Mouse (Mus musculus): ENCODE data around the gene Cntn5. TPM values are rescaled to one million over a fixed set of nuclear protein-coding genes. Genes with fewer than 3 reads are reported as not detected.

The Cntn5 gene
- total and polyA plus RNA-seq, 2 experiments from 2014 or later: 23.7 to 24.8 TPM

GRCm38 (mm10) chr9:10856204-10856892 lies 48.2 kb downstream of the Cntn5 start:
- no peak for ATAC-seq (ENCODE audit: low FRiP score)

GRCm38 (mm10) chr9:10816711-10817110 lies 87.9 kb downstream of the Cntn5 start:
- no peak overlapping the region for H3K4me2 ChIP-seq (ENCODE audit: low read depth, low read length, poor library complexity, severe bottlenecking)
- ATAC-seq (ENCODE audit: low FRiP score): no peak
- H3K27me3 ChIP-seq (ENCODE audit: insufficient read depth, low read length): no peaks in the 10 kb centered on the region
- no peak overlapping the region for H3K4me3 ChIP-seq (ENCODE audit: low read depth, low read length)
- H3K36me3 ChIP-seq (ENCODE audit: insufficient read depth, low read length): no peaks in the 10 kb centered on the region
- no peaks in the 10 kb centered on the region for H3K9me3 ChIP-seq (ENCODE audit: low read length)
- no peaks in the 10 kb centered on the region for H3K4me1 ChIP-seq (ENCODE audit: insufficient read depth, low read length)
- DNase-seq (ENCODE audit: low spot score): no peak
- H3K27ac ChIP-seq (ENCODE audit: low read depth, low read length): no peak overlapping the region
- WGBS: 87% methylated on average over 1 of the region's 1 CpGs
- no peak for TF ChIP-seq CTCF (IDR thresholded peaks at IDR 0.05)
- no peak overlapping the region for H3K9ac ChIP-seq (replicated peaks; ENCODE audit: low read length, poor library complexity, severe bottlenecking)

More at GRCm38 (mm10) chr9:10856204-10856892, 48.2 kb downstream of the Cntn5 start:
- Histone ChIP-seq H3K27me3 (ENCODE audit: insufficient read depth, low read length) (no peaks in the 10 kb centered on the region), H3K4me3 (ENCODE audit: low read depth, low read length) (no peak overlapping the region), H3K27ac (ENCODE audit: low read depth, low read length) (no peak overlapping the region), H3K9ac (replicated peaks; ENCODE audit: low read length, poor library complexity, severe bottlenecking) (no peak overlapping the region), H3K9me3 (ENCODE audit: low read length) (no peaks in the 10 kb centered on the region), H3K36me3 (ENCODE audit: insufficient read depth, low read length) (no peaks in the 10 kb centered on the region), H3K4me2 (ENCODE audit: low read depth, low read length, poor library complexity, severe bottlenecking) (no peak overlapping the region), H3K4me1 (ENCODE audit: insufficient read depth, low read length) (no peaks in the 10 kb centered on the region)
- TF ChIP-seq CTCF (IDR thresholded peaks at IDR 0.05): peak; percentile 59
- 81% methylated on average over 3 of the region's 3 CpGs for WGBS
- DNase-seq (ENCODE audit: low spot score): peak; percentile 5

GRCm38 (mm10) chr9:10797158-10797557 lies 107.4 kb downstream of the Cntn5 start:
- no peak overlapping the region for H3K27ac ChIP-seq (ENCODE audit: low read depth, low read length)
- H3K4me1 ChIP-seq (ENCODE audit: insufficient read depth, low read length): no peaks in the 10 kb centered on the region
- ATAC-seq (ENCODE audit: low FRiP score): no peak
- H3K4me3 ChIP-seq (ENCODE audit: low read depth, low read length): no peak overlapping the region
- WGBS: 79% methylated on average over 1 of the region's 1 CpGs
- no peak for TF ChIP-seq CTCF (IDR thresholded peaks at IDR 0.05)
- H3K4me2 ChIP-seq (ENCODE audit: low read depth, low read length, poor library complexity, severe bottlenecking): no peak overlapping the region
- no peak overlapping the region for H3K9ac ChIP-seq (replicated peaks; ENCODE audit: low read length, poor library complexity, severe bottlenecking)
- no peaks in the 10 kb centered on the region for H3K36me3 ChIP-seq (ENCODE audit: insufficient read depth, low read length)
- no peaks in the 10 kb centered on the region for H3K9me3 ChIP-seq (ENCODE audit: low read length)
- peak; percentile 49 for DNase-seq (ENCODE audit: low spot score)
- H3K27me3 ChIP-seq (ENCODE audit: insufficient read depth, low read length): no peaks in the 10 kb centered on the region

GRCm38 (mm10) chr9:10795102-10795501 lies 109.5 kb downstream of the Cntn5 start:
- no peak overlapping the region for H3K4me3 ChIP-seq (ENCODE audit: low read depth, low read length)
- H3K27me3 ChIP-seq (ENCODE audit: insufficient read depth, low read length): no peaks in the 10 kb centered on the region
- H3K4me2 ChIP-seq (ENCODE audit: low read depth, low read length, poor library complexity, severe bottlenecking): no peak overlapping the region
- 55% methylated on average over 2 of the region's 2 CpGs for WGBS
- DNase-seq (ENCODE audit: low spot score): no peak
- no peak overlapping the region for H3K9ac ChIP-seq (replicated peaks; ENCODE audit: low read length, poor library complexity, severe bottlenecking)
- no peaks in the 10 kb centered on the region for H3K36me3 ChIP-seq (ENCODE audit: insufficient read depth, low read length)
- no peaks in the 10 kb centered on the region for H3K4me1 ChIP-seq (ENCODE audit: insufficient read depth, low read length)
- H3K27ac ChIP-seq (ENCODE audit: low read depth, low read length): no peak overlapping the region
- TF ChIP-seq CTCF (IDR thresholded peaks at IDR 0.05): no peak
- ATAC-seq (ENCODE audit: low FRiP score): no peak
- H3K9me3 ChIP-seq (ENCODE audit: low read length): no peaks in the 10 kb centered on the region

- ATAC-seq (ENCODE audit: low FRiP score): no peak
- H3K36me3 ChIP-seq (ENCODE audit: insufficient read depth, low read length): no peaks in the 10 kb centered on the region
- H3K27me3 ChIP-seq (ENCODE audit: insufficient read depth, low read length): no peaks in the 10 kb centered on the region
- H3K4me1 ChIP-seq (ENCODE audit: insufficient read depth, low read length): no peaks in the 10 kb centered on the region
- no peak for TF ChIP-seq CTCF (IDR thresholded peaks at IDR 0.05)
- H3K4me3 ChIP-seq (ENCODE audit: low read depth, low read length): no peak overlapping the region
- no peaks in the 10 kb centered on the region for H3K9me3 ChIP-seq (ENCODE audit: low read length)
- no peak for DNase-seq (ENCODE audit: low spot score)
- no peak overlapping the region for H3K4me2 ChIP-seq (ENCODE audit: low read depth, low read length, poor library complexity, severe bottlenecking)
- H3K27ac ChIP-seq (ENCODE audit: low read depth, low read length): no peak overlapping the region
- no peak overlapping the region for H3K9ac ChIP-seq (replicated peaks; ENCODE audit: low read length, poor library complexity, severe bottlenecking)
- 92% methylated on average over 2 of the region's 2 CpGs for WGBS
These were observed 172.7 kb downstream of the Cntn5 start for GRCm38 (mm10) chr9:10731878-10732277.

- no peak for TF ChIP-seq CTCF (IDR thresholded peaks at IDR 0.05)
- DNase-seq (ENCODE audit: low spot score) (no peak), ATAC-seq (ENCODE audit: low FRiP score) (no peak)
- H3K4me1 ChIP-seq (ENCODE audit: insufficient read depth, low read length): no peaks in the 10 kb centered on the region
- WGBS: 85% methylated on average over 2 of the region's 2 CpGs
- H3K4me3 ChIP-seq (ENCODE audit: low read depth, low read length): no peak overlapping the region
- H3K36me3 ChIP-seq (ENCODE audit: insufficient read depth, low read length): no peaks in the 10 kb centered on the region
- H3K4me2 ChIP-seq (ENCODE audit: low read depth, low read length, poor library complexity, severe bottlenecking): no peak overlapping the region
- H3K27me3 ChIP-seq (ENCODE audit: insufficient read depth, low read length): no peaks in the 10 kb centered on the region
- no peaks in the 10 kb centered on the region for H3K9me3 ChIP-seq (ENCODE audit: low read length)
- no peak overlapping the region for H3K9ac ChIP-seq (replicated peaks; ENCODE audit: low read length, poor library complexity, severe bottlenecking)
- H3K27ac ChIP-seq (ENCODE audit: low read depth, low read length): no peak overlapping the region
These were observed 180.4 kb downstream of the Cntn5 start for GRCm38 (mm10) chr9:10724191-10724590.
